Mouse (Mus musculus) left cerebral cortex, adult 9 months (tissue): ENCODE measurements around the gene Dnajb13.

Experiments used
- DNase-seq, 2 experiments: peaks; one replicate each; pipeline ENCODE4 v3.0.0; 2022; ENCODE audit warnings: low spot score in 2 of 2

Dnajb13 gene

DNA sequence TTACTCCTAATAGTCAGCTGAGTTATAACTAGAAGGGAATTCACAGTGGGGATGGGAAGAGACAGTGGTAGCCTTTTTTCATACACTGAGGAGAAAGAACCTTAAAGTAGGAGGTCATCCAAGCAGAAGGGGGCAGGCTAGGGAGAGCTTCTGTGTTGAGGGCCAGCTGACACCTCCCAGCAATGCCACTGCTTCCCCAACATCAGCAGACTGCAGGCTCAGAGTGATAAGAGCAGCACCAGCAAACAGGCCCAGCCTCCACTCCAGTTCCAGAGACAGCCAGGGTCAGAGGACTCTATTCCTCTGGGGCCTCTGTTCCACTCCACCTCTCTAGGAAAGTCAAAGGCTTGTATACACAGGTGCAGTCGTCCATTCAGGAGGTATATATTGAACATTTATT, 56.6 kb downstream of the Dnajb13 start:
- DNase-seq, result no peak
